Mouse (Mus musculus): Measurements from ENCODE around the gene Zfp652. TPM values are rescaled to one million over a fixed set of nuclear protein-coding genes. Genes with fewer than 3 reads are reported as not detected.
"Not testable (repeated sequence)": the region's sequence is repeated elsewhere in the genome, so short reads cannot be mapped to it uniquely, and the experiment has no call there.

Zfp652 gene
- 10 to 100 TPM; 48.9 to 52.2 TPM for total RNA-seq (2021)

DNA sequence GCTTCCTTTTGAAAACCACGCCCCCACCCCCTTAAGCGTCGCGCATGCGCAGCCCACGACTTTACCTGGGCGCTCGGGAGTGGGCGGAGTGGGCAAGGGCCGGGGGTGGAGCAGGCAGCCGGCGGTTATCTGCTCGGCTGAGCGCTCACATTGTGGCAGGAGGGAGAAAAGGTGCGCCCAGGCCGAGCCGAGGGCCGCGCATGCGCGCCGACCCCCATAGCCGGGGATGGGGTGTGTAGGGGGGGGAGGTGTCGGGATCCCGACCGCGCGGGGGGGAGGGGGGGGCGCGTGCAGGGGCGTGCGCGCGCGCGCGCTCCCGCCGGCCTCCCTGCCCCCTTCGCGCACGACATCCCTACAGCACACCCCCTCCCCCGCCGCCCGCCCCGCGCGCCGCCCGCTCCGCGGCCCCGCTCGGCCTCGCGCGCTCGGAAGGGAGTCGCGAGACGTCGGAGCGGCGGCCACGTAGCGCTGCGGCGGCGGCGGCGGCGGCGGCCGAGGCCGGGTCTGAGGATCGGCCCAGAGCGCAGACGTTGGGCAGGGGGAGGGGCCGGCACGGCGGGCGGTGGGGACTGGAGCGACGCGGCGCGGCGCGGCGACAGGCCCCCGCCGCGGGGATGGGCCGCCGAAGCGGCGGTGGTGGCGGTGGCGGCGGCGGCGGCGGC lies at the start of gene Zfp652:
Gene Zfp652 (plus strand): TSS at position 111 of the 662 bp plus-strand sequence.
- peak; percentile 88 to 89 for DNase-seq

DNA sequence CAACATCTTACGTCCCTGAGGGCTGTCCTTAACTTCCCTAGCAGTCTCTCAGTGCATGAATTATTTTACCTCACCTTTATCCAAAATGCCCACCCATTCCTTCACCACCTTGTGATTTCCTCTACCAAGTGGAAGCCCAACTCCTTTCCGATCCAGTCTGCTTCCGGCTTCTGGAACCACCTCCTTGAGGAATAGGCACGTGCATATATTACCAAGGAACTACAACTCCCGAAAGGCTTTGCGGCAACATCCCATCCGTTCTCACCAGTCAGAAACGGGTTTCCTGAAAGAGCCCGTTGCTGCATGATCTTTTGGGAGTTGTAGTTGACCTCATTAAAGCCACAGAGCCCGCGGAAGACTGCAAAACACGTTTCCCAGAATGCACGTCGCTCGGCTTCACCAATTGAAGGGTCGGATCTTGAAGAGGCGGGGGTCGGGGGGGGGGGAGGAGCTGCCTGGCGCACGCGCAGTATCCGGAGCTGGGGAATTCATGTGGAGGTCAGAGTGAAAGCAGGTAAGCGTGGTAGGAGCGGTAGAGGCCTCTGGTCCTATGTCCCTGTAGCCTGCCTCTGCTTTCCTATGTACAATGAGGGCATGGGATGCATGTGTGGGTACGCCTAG lies 45.8 kb upstream of the Zfp652 start, which contains the start of gene Phb:
Gene Phb (plus strand): TSS at position 429 of the 621 bp plus-strand sequence.
- intact Hi-C loops (cut with DNase I), result no loop called here
- peak; percentile 96 to 97 for DNase-seq

More for the DNA sequence above, at the start of gene Zfp652:
- intact Hi-C loops (cut with DNase I), result loop anchor here (2.0 kb wide), 1 partner anchor 38 kb away; no protein-coding TSS in a partner anchor

GRCm38 (mm10) chr11:95667177-95667576 lies 45.3 kb upstream of the Zfp652 start:
- intact Hi-C loops (cut with DNase I), result no loop called here

GRCm38 (mm10) chr11:95668086-95668485 lies 44.4 kb upstream of the Zfp652 start:
- intact Hi-C loops (cut with DNase I), result not testable (repeated sequence)

More at GRCm38 (mm10) chr11:95667177-95667576, 45.3 kb upstream of the Zfp652 start:
- no peak for DNase-seq

DNA sequence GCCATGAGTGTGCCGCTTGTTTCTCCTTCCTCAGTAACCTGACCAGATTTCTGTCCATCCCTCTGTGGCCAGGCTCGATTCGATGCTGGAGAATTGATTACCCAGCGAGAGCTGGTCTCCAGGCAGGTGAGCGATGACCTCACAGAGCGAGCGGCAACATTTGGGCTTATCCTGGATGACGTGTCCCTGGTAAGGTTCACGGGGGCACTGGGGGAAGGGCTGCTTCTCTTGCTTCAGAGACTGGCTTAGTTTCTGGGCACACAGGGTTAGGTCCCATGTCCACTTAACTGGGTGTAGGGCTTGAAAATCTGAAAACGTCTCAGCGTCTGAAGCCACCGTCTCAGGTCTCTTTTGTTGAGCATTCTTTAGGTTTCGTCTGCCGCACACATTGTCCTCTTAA lies 37.0 kb upstream of the Zfp652 start:
- intact Hi-C loops (cut with DNase I), result no loop called here
- DNase-seq, result no peak

More at GRCm38 (mm10) chr11:95668086-95668485, 44.4 kb upstream of the Zfp652 start:
- DNase-seq, result not testable (repeated sequence)

- peak; percentile 59 to 61 for DNase-seq
- intact Hi-C loops (cut with DNase I), result no loop called here
Measured at GRCm38 (mm10) chr11:95676307-95676706, 36.2 kb upstream of the Zfp652 start.

DNA sequence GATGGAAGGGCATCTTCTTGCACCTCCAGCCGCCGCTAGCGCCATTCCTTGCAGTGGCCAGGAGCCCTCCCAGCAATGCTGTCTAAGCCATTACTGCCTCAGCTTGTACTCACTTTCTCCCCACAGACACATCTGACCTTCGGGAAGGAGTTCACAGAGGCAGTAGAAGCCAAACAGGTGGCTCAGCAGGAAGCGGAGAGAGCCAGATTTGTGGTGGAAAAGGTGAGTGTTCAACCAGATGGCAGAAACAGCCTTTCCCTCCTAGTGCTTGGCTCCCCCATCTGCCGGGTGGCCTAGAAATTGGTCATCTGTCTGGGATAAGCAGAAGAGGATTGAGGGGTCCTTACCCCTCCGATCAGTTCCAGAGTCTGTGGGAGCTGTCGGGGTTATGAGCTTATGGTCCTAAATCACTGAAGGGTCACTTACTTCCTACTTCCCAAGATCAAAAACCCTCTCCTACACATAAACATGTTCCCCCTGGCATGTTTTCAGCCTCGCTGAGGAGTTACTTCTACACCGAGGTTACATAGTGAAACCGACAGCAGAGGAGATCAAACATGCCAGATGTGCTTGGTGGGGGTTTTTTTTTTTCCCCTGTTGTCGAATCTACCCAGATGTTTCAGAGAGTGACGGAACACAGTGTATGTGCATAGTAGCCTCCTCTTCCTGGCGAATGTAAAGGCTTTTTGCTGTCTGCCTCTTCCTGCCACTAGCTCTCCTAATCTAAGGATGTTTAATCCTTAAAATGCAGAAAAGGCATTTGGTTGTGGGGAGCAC lies 34.4 kb upstream of the Zfp652 start:
- DNase-seq, result no peak
- intact Hi-C loops (cut with DNase I), result no loop called here

GRCm38 (mm10) chr11:95681995-95682601 lies 30.4 kb upstream of the Zfp652 start:
- DNase-seq, result no peak
- intact Hi-C loops (cut with DNase I), result no loop called here

- DNase-seq, result no peak
- intact Hi-C loops (cut with DNase I), result no loop called here
Measured at GRCm38 (mm10) chr11:95682946-95683345, 29.5 kb upstream of the Zfp652 start.

- intact Hi-C loops (cut with DNase I), result loop anchor here (1.0 kb wide), 1 partner anchor 65 kb away; no protein-coding TSS in a partner anchor
- peak; percentile 83 to 88 for DNase-seq
Measured at GRCm38 (mm10) chr11:95686031-95686430, 26.4 kb upstream of the Zfp652 start.

DNA sequence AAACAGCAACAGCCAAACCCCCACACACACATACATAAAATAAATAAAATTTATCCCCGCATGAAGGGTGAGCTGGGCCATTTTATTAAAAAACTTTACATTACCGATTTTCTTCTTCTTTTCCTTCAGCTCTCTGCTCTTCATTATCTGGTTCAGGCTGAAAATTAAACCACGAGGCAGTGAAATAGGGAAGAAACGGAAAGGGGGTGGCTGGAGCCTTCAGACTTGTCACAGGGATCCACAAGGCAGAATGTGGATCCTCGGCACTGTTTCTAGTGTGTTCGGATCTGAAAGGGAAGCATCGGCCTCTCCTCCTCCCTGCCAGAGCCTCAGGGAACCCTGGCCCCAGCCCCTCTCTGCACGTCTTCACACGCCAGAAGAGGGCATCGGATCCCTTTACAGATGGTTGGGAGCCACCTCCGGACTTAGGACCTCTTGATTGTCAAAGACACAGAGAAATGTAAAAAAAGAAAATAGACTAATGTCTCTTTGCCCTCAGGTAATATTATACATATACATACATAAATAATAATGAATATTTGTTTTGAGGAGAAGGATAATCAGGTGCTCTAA lies 25.3 kb upstream of the Zfp652 start:
- intact Hi-C loops (cut with DNase I), result no loop called here
- DNase-seq, result no peak

DNA sequence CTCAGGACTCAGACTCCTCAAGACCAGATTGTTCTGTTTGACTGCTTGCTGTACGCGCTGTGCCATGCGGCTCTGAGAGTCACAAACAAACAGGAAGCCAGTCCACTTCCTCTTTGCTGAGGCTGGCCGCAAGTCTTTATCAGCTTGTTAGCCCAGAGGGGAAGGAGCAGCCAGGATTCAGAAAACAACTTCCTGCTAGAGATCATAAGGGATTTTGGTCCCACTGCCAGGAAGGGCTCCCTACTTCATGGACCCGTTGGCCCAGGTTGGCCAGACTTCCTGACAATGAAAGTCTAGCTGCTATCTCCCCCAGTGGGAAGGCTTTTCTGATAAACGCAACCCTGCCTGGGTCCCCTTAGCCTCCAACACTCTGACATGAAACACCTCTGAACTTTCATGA lies 24.0 kb upstream of the Zfp652 start:
- DNase-seq, result peak; percentile 58 to 66
- intact Hi-C loops (cut with DNase I), result no loop called here

DNA sequence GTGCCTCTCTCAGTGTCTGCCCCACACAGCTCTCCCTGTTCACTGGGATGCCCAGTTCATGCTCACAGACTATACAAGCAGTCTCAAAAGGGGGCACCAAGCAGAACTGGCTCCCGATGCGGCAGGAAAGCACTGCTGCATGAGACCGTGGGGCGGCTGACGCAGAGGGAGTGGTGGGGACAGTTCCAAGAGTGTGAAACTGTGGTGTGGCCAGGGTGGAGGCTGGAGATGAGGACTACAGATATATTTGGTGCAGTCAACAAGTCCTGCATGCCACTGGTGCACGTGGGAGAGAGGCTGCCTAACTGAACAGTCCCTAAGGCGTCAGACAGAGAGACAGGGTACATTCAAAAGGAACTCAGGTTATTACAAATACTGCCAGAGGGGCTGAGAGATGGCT lies 23.5 kb upstream of the Zfp652 start:
- DNase-seq, result peak; percentile 29 to 45
- intact Hi-C loops (cut with DNase I), result no loop called here

DNA sequence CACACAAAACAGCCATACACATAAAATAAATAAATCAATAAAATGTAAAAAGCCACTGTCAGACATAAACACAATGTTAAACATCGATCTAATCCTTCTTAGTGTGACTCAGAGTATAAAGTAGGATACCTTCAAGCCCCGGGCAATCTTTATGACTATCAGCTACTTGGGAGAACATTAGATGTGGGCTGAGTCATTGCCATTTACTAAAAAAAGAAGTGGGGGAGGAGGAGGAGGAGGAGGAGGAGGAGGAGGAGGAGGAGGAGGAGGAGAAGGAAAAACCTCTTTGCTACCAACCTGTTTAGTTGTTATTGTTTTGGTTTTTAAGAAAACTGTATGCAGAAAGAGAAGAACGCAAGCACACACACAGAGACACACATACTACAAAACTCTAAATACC lies 22.9 kb upstream of the Zfp652 start:
- intact Hi-C loops (cut with DNase I), result no loop called here
- DNase-seq, result no peak

DNA sequence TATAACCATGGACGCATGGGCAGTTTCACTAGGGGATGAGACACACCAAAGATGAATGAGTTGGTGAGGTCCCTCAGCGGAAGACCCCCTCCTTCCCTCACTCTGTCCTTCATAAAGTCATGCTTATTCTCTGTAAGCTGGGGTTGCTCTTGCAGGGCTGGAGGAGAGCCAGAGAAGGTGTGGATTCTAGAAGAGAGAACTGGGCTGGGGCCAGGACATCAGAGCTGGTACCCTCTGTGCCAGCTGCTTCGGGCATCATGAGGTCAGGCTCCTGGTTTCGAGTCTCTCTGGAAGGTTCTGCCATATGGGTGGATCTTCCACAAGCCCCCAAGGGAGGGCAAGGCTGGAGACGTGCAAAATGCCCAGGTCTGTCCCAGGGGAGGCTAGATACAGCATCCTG lies 13.9 kb upstream of the Zfp652 start:
- no peak for DNase-seq
- intact Hi-C loops (cut with DNase I), result no loop called here

- no peak for DNase-seq
- intact Hi-C loops (cut with DNase I), result no loop called here
Measured at GRCm38 (mm10) chr11:95700778-95701739, 11.4 kb upstream of the Zfp652 start.

- intact Hi-C loops (cut with DNase I), result no loop called here
- DNase-seq, result no peak
Measured at GRCm38 (mm10) chr11:95704032-95704969, 8.2 kb upstream of the Zfp652 start.

DNA sequence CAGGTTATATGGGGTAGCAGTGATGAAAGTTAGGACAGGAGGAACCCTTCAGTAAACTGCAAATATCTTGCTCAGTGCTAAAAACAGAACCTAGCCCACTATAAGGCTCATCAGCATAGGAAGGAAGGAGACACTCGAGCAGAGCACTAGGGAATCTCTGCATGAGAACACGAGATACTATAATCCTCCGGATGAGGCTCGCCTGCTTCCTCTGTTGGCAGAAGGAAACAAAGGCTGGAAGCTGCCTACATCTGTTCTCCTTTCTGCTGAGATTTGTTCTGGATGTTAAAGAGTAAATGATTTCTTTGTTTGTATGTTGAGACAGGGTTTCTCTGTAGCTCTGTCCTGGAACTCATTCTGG lies 7.5 kb upstream of the Zfp652 start:
- intact Hi-C loops (cut with DNase I), result no loop called here
- no peak for DNase-seq

Measured in heart, postnatal 10 days (tissue).